Mouse (Mus musculus) forebrain, embryonic 11.5 days (tissue): ENCODE measurements around the gene Narfl. TPM values are rescaled to one million over a fixed set of nuclear protein-coding genes. Genes with fewer than 3 reads are reported as not detected.
A peak's percentile ranks its signal among the peaks of the same experiment; 100 is the strongest.

Experiments used
- ATAC-seq: fragments of 200-750 bp; cut with Nextera tagmentation; replicated peaks from 2 replicates; pipeline ENCODE4 v1.8.0; 2017; ENCODE audit warnings: moderate TSS enrichment; ENCODE audit not compliant: low FRiP score
- DNase-seq: peaks from one replicate; pipeline ENCODE4 v3.0.0-alpha.2; 2017; ENCODE audit warnings: low spot score
- H3K27ac ChIP-seq: fragments of 300-500 bp; sonication (generic); 2 replicates; pipeline ENCODE4 v1.5.1; 2014; ENCODE audit warnings: low read depth, low read length
- H3K27me3 ChIP-seq: fragments of 300-500 bp; sonication (generic); 2 replicates; pipeline ENCODE4 v1.6.1; 2014; ENCODE audit warnings: mild to moderate bottlenecking, low read length, mixed read lengths; ENCODE audit not compliant: control insufficient read depth, insufficient read depth
- H3K36me3 ChIP-seq: fragments of 300-500 bp; sonication (generic); 2 replicates; pipeline ENCODE4 v1.6.1; 2014; ENCODE audit warnings: mild to moderate bottlenecking, low read length, moderate library complexity, mixed read lengths; ENCODE audit not compliant: control insufficient read depth, insufficient read depth
- H3K4me1 ChIP-seq: fragments of 300-500 bp; sonication (generic); replicated peaks from 2 replicates; pipeline ENCODE4 v1.6.1; 2014; ENCODE audit warnings: low read length, mixed read lengths; ENCODE audit not compliant: control insufficient read depth, insufficient read depth
- H3K4me2 ChIP-seq: fragments of 300-500 bp; sonication (generic); 2 replicates; pipeline ENCODE4 v1.6.1; 2014; ENCODE audit warnings: low read depth, mild to moderate bottlenecking, low read length, moderate library complexity, mixed read lengths; ENCODE audit not compliant: severe bottlenecking
- H3K4me3 ChIP-seq: fragments of 300-500 bp; sonication (generic); 2 replicates; pipeline ENCODE4 v1.5.1; 2014; ENCODE audit warnings: low read depth, low read length
- H3K9ac ChIP-seq: fragments of 300-500 bp; sonication (generic); 2 replicates; pipeline ENCODE4 v1.6.1; 2014; ENCODE audit warnings: low read length
- H3K9me3 ChIP-seq: fragments of 300-500 bp; sonication (generic); 2 replicates; pipeline ENCODE4 v1.6.1; 2016; ENCODE audit warnings: low read length, mixed read lengths; ENCODE audit not compliant: control insufficient read depth
- WGBS: fragments of 180-500 bp; shearing (Covaris S2); extraction: QIAGEN DNeasy Blood & Tissue Kit; methylation state at CpG from one replicate; pipeline ENCODE4 v1.1.7; 2014; 5-methylcytosine and 5-hydroxymethylcytosine counted together
- polyA plus RNA-seq: library from polyadenylated mRNA; unstranded; fragments of >200 nt; fragmentation: Nextera tagmentation; extraction: Ambion mirVana; gene quantifications from 2 replicates; pipeline ENCODE4 v1.2.1, GENCODE M21; 2014

Gene Narfl
- polyA plus RNA-seq, 1 experiment from 2014 or later, result 24.5 TPM

- peaks cover 37% of the 10 kb centered on the region for H3K4me1 ChIP-seq
- peak overlapping the region; percentile 90 for H3K9ac ChIP-seq
- peak; percentile 56 for DNase-seq
- peak overlapping the region; percentile 75 for H3K4me3 ChIP-seq
- H3K9me3 ChIP-seq, result no peaks in the 10 kb centered on the region
- WGBS, result 30% methylated on average over 19 of the region's 19 CpGs
- H3K4me2 ChIP-seq, result peak overlapping the region; percentile 93
- H3K36me3 ChIP-seq, result no peaks in the 10 kb centered on the region; the same call in none of the 2 replicates
- no peaks in the 10 kb centered on the region for H3K27me3 ChIP-seq
- H3K27ac ChIP-seq, result peak overlapping the region; percentile 94
- no peak for ATAC-seq
Observed at GRCm38 (mm10) chr17:25791320-25791842, 17.8 kb downstream of the Narfl start.

DNA sequence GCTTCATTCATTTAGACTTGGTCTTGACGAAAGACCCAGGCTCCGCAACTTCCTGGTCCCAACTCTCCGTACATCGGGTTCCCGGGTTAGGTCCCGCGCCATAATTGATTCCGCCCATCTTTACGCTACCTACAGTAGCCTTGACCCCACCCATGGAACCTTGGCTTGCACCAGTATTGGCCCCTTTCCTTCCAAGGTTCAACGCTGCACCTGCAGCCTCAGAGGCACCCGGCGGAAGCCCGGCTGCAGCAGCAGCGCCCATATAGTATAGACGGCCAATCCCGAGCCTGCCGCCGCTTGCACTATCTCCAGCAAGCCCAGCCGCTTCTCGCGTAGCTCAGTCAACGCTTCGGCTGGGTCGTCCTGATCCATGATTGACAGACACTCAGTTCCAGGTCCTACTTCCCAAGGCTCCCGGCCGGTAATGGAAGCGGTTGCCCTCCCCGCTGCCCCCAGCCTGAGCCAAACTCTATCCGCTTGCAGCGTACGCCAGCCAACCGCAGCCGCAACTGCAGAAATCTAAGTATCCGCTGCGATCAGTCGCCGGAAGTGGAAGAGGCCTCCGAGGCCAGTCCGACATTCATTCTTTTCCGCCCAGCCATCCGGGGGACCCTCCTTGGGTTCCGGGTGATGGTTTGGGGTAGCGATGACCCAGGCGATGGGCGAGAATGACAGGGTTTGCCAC, 18.4 kb downstream of the Narfl start:
- Histone ChIP-seq H3K4me3 (peak overlapping the region; percentile 75), H3K36me3 (no peaks in the 10 kb centered on the region; the same call in none of the 2 replicates), H3K27me3 (no peaks in the 10 kb centered on the region), H3K27ac (peak overlapping the region; percentile 94), H3K9me3 (no peaks in the 10 kb centered on the region), H3K4me1 (peaks cover 37% of the 10 kb centered on the region), H3K9ac (peak overlapping the region; percentile 90), H3K4me2 (peak overlapping the region; percentile 93)
- peak; percentile 91 for DNase-seq
- WGBS, result under 1% methylated on average over 45 of the region's 45 CpGs
- ATAC-seq, result peak; percentile 49

DNA sequence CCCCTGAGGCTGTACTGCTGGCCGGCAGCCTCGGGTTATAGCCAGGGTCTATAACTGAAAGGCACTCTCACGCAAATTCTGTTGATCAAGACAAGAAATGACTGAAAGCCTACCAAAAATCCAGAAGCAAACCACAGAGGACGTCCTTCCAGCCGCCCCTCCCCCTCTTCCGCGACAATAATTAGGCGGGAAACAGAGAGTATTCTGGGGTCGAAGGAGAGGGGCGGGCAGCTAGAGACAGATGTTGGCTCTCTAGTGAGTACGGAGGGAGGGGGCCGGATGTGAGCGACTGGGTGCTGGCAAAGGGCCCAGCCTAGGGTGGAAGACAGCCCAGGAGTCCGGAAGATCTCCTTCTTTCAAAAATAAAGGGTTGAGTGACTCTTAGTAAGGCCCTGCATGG, 19.0 kb downstream of the Narfl start, which contains the start of gene Fam173a:
Gene Fam173a (minus strand): TSS at position 287 of the 400 bp plus-strand sequence.
- under 1% methylated on average over 14 of the region's 14 CpGs for WGBS
- peak; percentile 83 for DNase-seq
- Histone ChIP-seq H3K36me3 (no peaks in the 10 kb centered on the region; the same call in none of the 2 replicates), H3K9ac (peak within 1 kb of the TSS; percentile 90), H3K4me1 (peaks cover 37% of the 10 kb centered on the region), H3K4me2 (peak within 1 kb of the TSS; percentile 93), H3K27me3 (no peaks in the 10 kb centered on the region), H3K27ac (peak within 1 kb of the TSS; percentile 94), H3K9me3 (no peaks in the 10 kb centered on the region), H3K4me3 (peak within 1 kb of the TSS; percentile 75)
- peak; percentile 34; the same call in 1 of the 2 replicates for ATAC-seq

DNA sequence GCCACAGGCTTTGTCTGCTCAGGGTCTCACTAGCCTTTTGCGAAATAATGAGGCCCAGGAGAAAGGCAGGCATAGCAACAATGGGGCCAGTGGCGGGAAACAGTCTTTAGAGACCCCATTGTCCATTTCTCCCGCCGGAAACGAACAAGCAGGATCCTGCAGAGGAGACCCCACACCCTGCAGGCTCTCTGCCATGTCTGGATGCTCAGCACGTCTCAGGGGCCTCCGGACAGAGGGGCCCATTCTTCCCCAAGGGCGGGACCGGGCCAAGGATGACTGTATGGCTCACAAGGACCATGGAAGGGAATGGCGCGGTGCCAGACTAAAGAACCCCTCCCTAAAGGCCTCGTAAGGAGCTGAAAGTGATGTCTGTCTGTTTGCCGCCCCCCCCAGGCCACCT, 20.6 kb downstream of the Narfl start:
- Histone ChIP-seq H3K4me2 (peak overlapping the region; percentile 91), H3K4me3 (peak overlapping the region; percentile 82), H3K9ac (peak overlapping the region; percentile 90), H3K9me3 (no peaks in the 10 kb centered on the region), H3K36me3 (no peaks in the 10 kb centered on the region; the same call in 1 of the 2 replicates), H3K27me3 (no peaks in the 10 kb centered on the region), H3K4me1 (peaks cover 37% of the 10 kb centered on the region), H3K27ac (peak overlapping the region; percentile 94)
- DNase-seq (peak; percentile 74), ATAC-seq (peak; percentile 32; the same call in 1 of the 2 replicates)
- 20% methylated on average over 13 of the region's 13 CpGs for WGBS

DNA sequence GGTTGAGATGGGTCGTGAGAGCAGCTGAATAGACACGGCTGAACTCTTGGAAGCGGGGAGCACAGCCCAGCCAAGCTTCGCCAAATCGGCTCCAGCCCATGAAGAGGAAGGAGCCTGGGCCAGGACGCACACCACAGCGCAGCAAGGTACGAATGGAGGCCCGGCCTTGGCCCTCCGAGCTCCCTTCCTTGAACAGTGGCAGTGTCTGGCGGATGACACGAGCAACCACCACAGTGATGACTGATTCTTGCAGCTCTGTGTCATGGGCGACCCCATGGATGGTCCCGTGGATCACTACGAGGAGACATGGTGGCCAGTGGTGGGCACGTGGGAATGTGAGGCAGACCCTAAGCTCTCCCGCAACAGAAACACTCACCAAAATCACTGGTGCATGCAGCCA, 21.4 kb downstream of the Narfl start:
- H3K4me3 ChIP-seq, result peak overlapping the region; percentile 82
- peak overlapping the region; percentile 91 for H3K4me2 ChIP-seq
- DNase-seq (peak; percentile 66), ATAC-seq (no peak)
- peak overlapping the region; percentile 94 for H3K27ac ChIP-seq
- H3K27me3 ChIP-seq, result no peaks in the 10 kb centered on the region
- no peaks in the 10 kb centered on the region for H3K36me3 ChIP-seq
- H3K9ac ChIP-seq, result peak overlapping the region; percentile 90
- no peaks in the 10 kb centered on the region for H3K9me3 ChIP-seq
- H3K4me1 ChIP-seq, result peaks cover 37% of the 10 kb centered on the region
- WGBS, result 51% methylated on average over 17 of the region's 17 CpGs

GRCm38 (mm10) chr17:25795609-25796092, 22.1 kb downstream of the Narfl start, which contains the start of gene AC134908.4:
Gene AC134908.4 (minus strand): TSS chr17:25795659.
- DNase-seq (peak; percentile 81), ATAC-seq (peak; percentile 32)
- Histone ChIP-seq H3K36me3 (no peaks in the 10 kb centered on the region), H3K4me2 (peak within 1 kb of the TSS; percentile 91), H3K27me3 (no peaks in the 10 kb centered on the region), H3K27ac (peak within 1 kb of the TSS; percentile 94), H3K4me1 (peaks cover 35% of the 10 kb centered on the region), H3K4me3 (peak within 1 kb of the TSS; percentile 82), H3K9me3 (no peaks in the 10 kb centered on the region), H3K9ac (peak within 1 kb of the TSS; percentile 90)
- under 1% methylated on average over 6 of the region's 6 CpGs for WGBS

GRCm38 (mm10) chr17:25796211-25796771, 22.7 kb downstream of the Narfl start:
- Histone ChIP-seq H3K4me2 (peak overlapping the region; percentile 91), H3K4me1 (peaks cover 31% of the 10 kb centered on the region), H3K9me3 (no peaks in the 10 kb centered on the region), H3K4me3 (peak overlapping the region; percentile 82), H3K27me3 (no peaks in the 10 kb centered on the region), H3K27ac (peak overlapping the region; percentile 94), H3K9ac (peak overlapping the region; percentile 90), H3K36me3 (no peaks in the 10 kb centered on the region)
- DNase-seq, result peak; percentile 68
- WGBS, result under 1% methylated on average over 37 of the region's 37 CpGs
- no peak for ATAC-seq

DNA sequence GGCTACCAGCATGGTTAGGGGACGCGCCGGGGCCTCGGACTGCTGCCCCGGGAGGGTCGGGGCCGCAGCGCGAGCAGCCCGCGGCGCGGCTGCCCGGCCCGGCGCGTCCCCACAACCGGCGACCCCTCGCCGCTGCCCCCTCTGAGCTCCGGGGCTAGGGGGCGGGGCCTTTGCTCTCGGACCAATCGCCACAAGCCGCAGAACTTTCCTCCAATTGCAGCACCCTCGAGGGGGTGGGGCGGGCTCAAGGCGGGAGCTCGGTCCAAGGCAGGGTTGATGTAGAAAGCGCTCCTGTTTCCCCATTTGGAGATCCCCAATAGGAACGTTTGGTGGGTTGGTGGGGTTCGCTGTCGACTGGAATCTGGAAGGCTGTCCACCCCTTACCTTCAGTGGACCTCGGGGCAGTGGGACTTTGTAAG, 23.4 kb downstream of the Narfl start, which contains the start of gene Metrn:
Gene Metrn (minus strand): TSS at position 186 of the 419 bp plus-strand sequence.
- no peaks in the 10 kb centered on the region for H3K27me3 ChIP-seq
- H3K4me3 ChIP-seq, result peak within 1 kb of the TSS; percentile 82
- H3K4me1 ChIP-seq, result peaks cover 29% of the 10 kb centered on the region
- no peaks in the 10 kb centered on the region for H3K9me3 ChIP-seq
- H3K9ac ChIP-seq, result peak within 1 kb of the TSS; percentile 90
- H3K27ac ChIP-seq, result peak within 1 kb of the TSS; percentile 94
- H3K4me2 ChIP-seq, result peak within 1 kb of the TSS; percentile 91
- WGBS, result 1% methylated on average over 30 of the region's 35 CpGs
- DNase-seq (peak; percentile 96), ATAC-seq (peak; percentile 72)
- no peaks in the 10 kb centered on the region for H3K36me3 ChIP-seq
